Mouse (Mus musculus): ENCODE measurements around the gene Inpp4a.

GRCm38 (mm10) chr1:37419420-37419819 is 119.8 kb downstream of the Inpp4a start:
- TF ChIP-seq CTCF (IDR thresholded peaks at IDR 0.05; ENCODE audit: low read depth, low read length) = peak; percentile 99
- no peak for TF ChIP-seq GATA2 (IDR thresholded peaks at IDR 0.05; ENCODE audit: borderline replicate concordance, low read depth, low read length)
- no peak for TF ChIP-seq TAL1 (conservative IDR thresholded peaks at IDR 0.05; ENCODE audit: low read depth, low read length)
